Mouse (Mus musculus) left cerebral cortex, postnatal 10 days (tissue): Measurements from ENCODE around the gene Fxyd4. TPM values are rescaled to one million over a fixed set of nuclear protein-coding genes. Genes with fewer than 3 reads are reported as not detected.

Source experiments
- DNase-seq, 2 experiments: peaks; one replicate each; pipeline ENCODE4 v3.0.0; 2021 to 2022; ENCODE audit warnings: low spot score in 2 of 2, mixed read lengths in 1 of 2; ENCODE audit errors: extremely low spot score in 1 of 2
- intact Hi-C: fragments of 180-260 bp; cut with DNase I; formaldehyde crosslinking; loops from one replicate; pipeline ENCODE4 v1.15.1; 2025
- microRNA-seq: library from miRNA; unstranded; fragments of <30 nt; microRNA quantifications from one replicate; pipeline ENCODE4 v1.2.0, GENCODE M21; 2022
- total RNA-seq, 2 experiments: library from RNA; stranded (reverse); gene quantifications; 2 replicates each; pipeline ENCODE4 v1.2.3; 2021

The Fxyd4 gene
- total RNA-seq, 2 experiments from 2014 or later, result not detected

GRCm38 (mm10) chr6:117901510-117902402 is 35.7 kb downstream of the Fxyd4 start:
- DNase-seq, result no peak
- intact Hi-C loops, result no loop called here

- intact Hi-C loops, result no loop called here
- DNase-seq, result no peak
Measured at GRCm38 (mm10) chr6:117900126-117901080, 37.1 kb downstream of the Fxyd4 start, which contains the start of gene Hnrnpf. TSS of gene Hnrnpf (plus strand) at chr6:117900324.

GRCm38 (mm10) chr6:117897800-117898199 is 39.7 kb downstream of the Fxyd4 start:
- intact Hi-C loops, result no loop called here
- DNase-seq, result no peak

GRCm38 (mm10) chr6:117893435-117893834 is 44.1 kb downstream of the Fxyd4 start:
- DNase-seq, result no peak
- intact Hi-C loops, result no loop called here

- intact Hi-C loops, result no loop called here
- no peak for DNase-seq
Measured at GRCm38 (mm10) chr6:117892386-117892785, 45.1 kb downstream of the Fxyd4 start.

- intact Hi-C loops, result no loop called here
- no peak for DNase-seq
Measured at GRCm38 (mm10) chr6:117891369-117892160, 45.9 kb downstream of the Fxyd4 start.

- intact Hi-C loops, result no loop called here
- DNase-seq, result no peak
Measured at GRCm38 (mm10) chr6:117890257-117890656, 47.2 kb downstream of the Fxyd4 start.

GRCm38 (mm10) chr6:117888642-117889096 is 48.8 kb downstream of the Fxyd4 start:
- DNase-seq, result no peak
- intact Hi-C loops, result no loop called here

GRCm38 (mm10) chr6:117888032-117888431 is 49.5 kb downstream of the Fxyd4 start:
- intact Hi-C loops, result no loop called here
- DNase-seq, result no peak

GRCm38 (mm10) chr6:117885943-117886342 is 51.5 kb downstream of the Fxyd4 start:
- intact Hi-C loops, result no loop called here
- no peak for DNase-seq

Small RNA genes within 50 kb of the gene (microRNA-seq; reads per million reads assigned to microRNA genes)
- gene Gm25535, result not detected

Other genes with a start within 250 kb of the Fxyd4 start
- gene Zfp637, start 96.5 kb downstream of the Fxyd4 start, total RNA-seq, result 10 to 100 TPM; 64.1 to 71.1 TPM
- gene Zfp239, start 75.6 kb downstream of the Fxyd4 start, total RNA-seq, result 10 to 100 TPM; 31.6 to 38.5 TPM
- gene Hnrnpf, start 37.4 kb downstream of the Fxyd4 start, total RNA-seq, result 100 to 1,000 TPM; 144 to 146 TPM
- gene Rasgef1a, start 73.7 kb upstream of the Fxyd4 start, total RNA-seq, result 10 to 100 TPM; 79.8 to 88.2 TPM
- gene Csgalnact2, start 201.4 kb upstream of the Fxyd4 start, total RNA-seq, result 10 to 100 TPM; 12.7 to 13.7 TPM